Mouse (Mus musculus): ENCODE measurements around the gene Srrd. TPM values are rescaled to one million over a fixed set of nuclear protein-coding genes. Genes with fewer than 3 reads are reported as not detected.

Gene Srrd
- 40.5 and 47.7 TPM in 2 replicates for total RNA-seq (2014; fragmentation: Nextera tagmentation)
- 15.6 and 17.6 TPM in 2 replicates for total RNA-seq (2017)

- ATAC-seq (replicated peaks; ENCODE audit: poor library complexity, severe bottlenecking) = peak; percentile 79
These were observed at the start of gene Srrd, which contains the start of gene Hps4 for GRCm38 (mm10) chr5:112342463-112343204. Gene Srrd (minus strand): TSS chr5:112343040. Gene Hps4 (plus strand): TSS chr5:112343083.

- no peak for ATAC-seq (replicated peaks; ENCODE audit: poor library complexity, severe bottlenecking)
These were observed 49.0 kb upstream of the Srrd start for GRCm38 (mm10) chr5:112391676-112392323.

GRCm38 (mm10) chr5:112391002-112391401 is 48.2 kb upstream of the Srrd start:
- ATAC-seq (replicated peaks; ENCODE audit: poor library complexity, severe bottlenecking) = no peak

GRCm38 (mm10) chr5:112389352-112389751 is 46.5 kb upstream of the Srrd start:
- ATAC-seq (replicated peaks; ENCODE audit: poor library complexity, severe bottlenecking) = no peak

GRCm38 (mm10) chr5:112385973-112386372 is 43.1 kb upstream of the Srrd start:
- no peak for ATAC-seq (replicated peaks; ENCODE audit: poor library complexity, severe bottlenecking)

- ATAC-seq (replicated peaks; ENCODE audit: poor library complexity, severe bottlenecking) = peak; percentile 82
These were observed 42.1 kb upstream of the Srrd start for GRCm38 (mm10) chr5:112384805-112385472.

GRCm38 (mm10) chr5:112382641-112383330 is 39.9 kb upstream of the Srrd start:
- no peak for ATAC-seq (replicated peaks; ENCODE audit: poor library complexity, severe bottlenecking)

GRCm38 (mm10) chr5:112382042-112382441 is 39.2 kb upstream of the Srrd start:
- no peak for ATAC-seq (replicated peaks; ENCODE audit: poor library complexity, severe bottlenecking)

- ATAC-seq (replicated peaks; ENCODE audit: poor library complexity, severe bottlenecking) = no peak
These were observed 38.3 kb upstream of the Srrd start for GRCm38 (mm10) chr5:112381154-112381553.

- ATAC-seq (replicated peaks; ENCODE audit: poor library complexity, severe bottlenecking) = no peak
These were observed 35.9 kb upstream of the Srrd start for GRCm38 (mm10) chr5:112378716-112379115.

- ATAC-seq (replicated peaks; ENCODE audit: poor library complexity, severe bottlenecking) = no peak
These were observed 34.5 kb upstream of the Srrd start for GRCm38 (mm10) chr5:112377380-112377779.

- ATAC-seq (replicated peaks; ENCODE audit: poor library complexity, severe bottlenecking) = no peak
These were observed 33.3 kb upstream of the Srrd start for GRCm38 (mm10) chr5:112376111-112376510.

GRCm38 (mm10) chr5:112371933-112372332 is 29.1 kb upstream of the Srrd start:
- ATAC-seq (replicated peaks; ENCODE audit: poor library complexity, severe bottlenecking) = no peak

- no peak for ATAC-seq (replicated peaks; ENCODE audit: poor library complexity, severe bottlenecking)
These were observed 27.5 kb upstream of the Srrd start for GRCm38 (mm10) chr5:112370236-112370813.

GRCm38 (mm10) chr5:112369326-112369725 is 26.5 kb upstream of the Srrd start:
- ATAC-seq (replicated peaks; ENCODE audit: poor library complexity, severe bottlenecking) = no peak

GRCm38 (mm10) chr5:112368666-112369065 is 25.8 kb upstream of the Srrd start:
- ATAC-seq (replicated peaks; ENCODE audit: poor library complexity, severe bottlenecking) = no peak

GRCm38 (mm10) chr5:112367929-112368328 is 25.1 kb upstream of the Srrd start:
- ATAC-seq (replicated peaks; ENCODE audit: poor library complexity, severe bottlenecking) = no peak

GRCm38 (mm10) chr5:112367338-112367737 is 24.5 kb upstream of the Srrd start:
- ATAC-seq (replicated peaks; ENCODE audit: poor library complexity, severe bottlenecking) = no peak

GRCm38 (mm10) chr5:112366879-112367278 is 24.0 kb upstream of the Srrd start:
- ATAC-seq (replicated peaks; ENCODE audit: poor library complexity, severe bottlenecking) = no peak

GRCm38 (mm10) chr5:112364184-112364797 is 21.5 kb upstream of the Srrd start:
- ATAC-seq (replicated peaks; ENCODE audit: poor library complexity, severe bottlenecking) = no peak

Measured in granulocyte monocyte progenitor cell, adult 5-6 weeks (primary cell).